Comparison of ENCODE assay signal across 16 mouse cellular contexts in genomic region chr15:77265318-77265717, GRCm38 (mm10). TPM values are rescaled to one million over a fixed set of nuclear protein-coding genes. Genes with fewer than 3 reads are reported as not detected.
A peak's percentile ranks its signal among the peaks of the same experiment; 100 is the strongest.
DNase-seq lines count a peak whose midpoint lies in the region; ATAC-seq and TF ChIP-seq lines count a peak whose summit lies in the region.
"Had no signal": no experiment of that assay in that cellular context is flagged by ENCODE, and none has a peak within 500 bp of the region (broad histone marks: within the 10 kb centered on the region; RNA-seq: fewer than 3 reads in every experiment).

No protein-coding gene starts in this region.

- peak overlapping the region; percentile 30; the same call in 1 of the 2 replicates for H3K4me2 ChIP-seq in heart, embryonic 16.5 days (ENCODE audit: low read depth, low read length)
- H3K4me2 ChIP-seq in midbrain, postnatal 0 days (ENCODE audit: low read depth, low read length, poor library complexity, severe bottlenecking) = no peak overlapping the region
- no peak overlapping the region for H3K4me2 ChIP-seq in midbrain, embryonic 14.5 days (ENCODE audit: low read length)
- H3K4me2 ChIP-seq: liver, embryonic 12.5 days; midbrain, embryonic 13.5 days; stomach, embryonic 15.5 days had no signal

- peaks cover 2% of the 10 kb centered on the region; the same call in 1 of the 2 replicates for H3K36me3 ChIP-seq in heart, embryonic 16.5 days (ENCODE audit: control insufficient read depth, insufficient read depth)
- H3K36me3 ChIP-seq in midbrain, postnatal 0 days (ENCODE audit: insufficient read depth, low read length) = no peaks in the 10 kb centered on the region
- no peaks in the 10 kb centered on the region for H3K36me3 ChIP-seq in midbrain, embryonic 14.5 days (ENCODE audit: control insufficient read depth, insufficient read depth, low read length)
- 0 out of 2 replicates have a peak, but pooled peaks cover 3% of the 10 kb centered on the region for H3K36me3 ChIP-seq in embryonic facial prominence, embryonic 10.5 days (replicated peaks)
- H3K36me3 ChIP-seq: liver, embryonic 12.5 days; midbrain, embryonic 13.5 days; stomach, embryonic 15.5 days had no signal

- H3K9ac ChIP-seq in heart, embryonic 16.5 days (ENCODE audit: low read length) = no peak overlapping the region; the same call in 1 of the 2 replicates
- H3K9ac ChIP-seq in midbrain, postnatal 0 days (replicated peaks; ENCODE audit: low read length, poor library complexity, severe bottlenecking) = no peak overlapping the region
- no peak overlapping the region for H3K9ac ChIP-seq in midbrain, embryonic 14.5 days (replicated peaks; ENCODE audit: low read length)
- H3K9ac ChIP-seq: forebrain, postnatal 0 days; liver, embryonic 12.5 days; midbrain, embryonic 13.5 days; stomach, embryonic 15.5 days had no signal

- H3K27me3 ChIP-seq in heart, embryonic 16.5 days (ENCODE audit: control insufficient read depth, insufficient read depth, low read length) = no peaks in the 10 kb centered on the region
- H3K27me3 ChIP-seq in midbrain, postnatal 0 days (ENCODE audit: insufficient read depth, low read length) = no peaks in the 10 kb centered on the region
- no peaks in the 10 kb centered on the region for H3K27me3 ChIP-seq in midbrain, embryonic 14.5 days (ENCODE audit: control insufficient read depth, insufficient read depth, low read length)
- H3K27me3 ChIP-seq in embryonic facial prominence, embryonic 10.5 days (replicated peaks; ENCODE audit: low read depth, poor library complexity, severe bottlenecking) = no peaks in the 10 kb centered on the region
- H3K27me3 ChIP-seq: liver, embryonic 12.5 days; midbrain, embryonic 13.5 days; Patski; stomach, embryonic 15.5 days had no signal

- WGBS in heart, embryonic 16.5 days = 16% methylated on average over 4 of the region's 4 CpGs
- WGBS in midbrain, postnatal 0 days = 38% methylated on average over 4 of the region's 4 CpGs
- 38% methylated on average over 4 of the region's 4 CpGs for WGBS in midbrain, embryonic 14.5 days
- 48% methylated on average over 4 of the region's 4 CpGs for WGBS in embryonic facial prominence, embryonic 10.5 days

- no peak overlapping the region for H3K27ac ChIP-seq in heart, embryonic 16.5 days (ENCODE audit: low read length)
- no peak overlapping the region for H3K27ac ChIP-seq in midbrain, postnatal 0 days (ENCODE audit: low read depth, low read length)
- H3K27ac ChIP-seq in midbrain, embryonic 14.5 days (replicated peaks; ENCODE audit: low read depth, low read length) = no peak overlapping the region
- H3K27ac ChIP-seq in embryonic facial prominence, embryonic 10.5 days (replicated peaks) = peak overlapping the region; percentile 61
- H3K27ac ChIP-seq: liver, embryonic 12.5 days; stomach, embryonic 15.5 days had no signal

- H3K4me3 ChIP-seq in heart, embryonic 16.5 days (ENCODE audit: low read length) = no peak overlapping the region
- H3K4me3 ChIP-seq in midbrain, postnatal 0 days (ENCODE audit: low read depth, low read length) = no peak overlapping the region
- no peak overlapping the region for H3K4me3 ChIP-seq in midbrain, embryonic 14.5 days (replicated peaks; ENCODE audit: low read depth, low read length)
- no peak overlapping the region for H3K4me3 ChIP-seq in embryonic facial prominence, embryonic 10.5 days
- H3K4me3 ChIP-seq: liver, embryonic 12.5 days; midbrain, embryonic 13.5 days; stomach, embryonic 15.5 days had no signal

- intact Hi-C loops in heart, postnatal 36 days (cut with DNase I) = no loop called here

- no peak for DNase-seq in heart, postnatal 36 days
- DNase-seq in midbrain, postnatal 0 days (ENCODE audit: low spot score) = peak; percentile 35
- DNase-seq in midbrain, embryonic 14.5 days = no peak
- peak; percentile 15 for DNase-seq in embryonic facial prominence, embryonic 10.5 days (ENCODE audit: low spot score)
- no peak for DNase-seq in urinary bladder, postnatal 25 days (ENCODE audit: low spot score)
- no peak for DNase-seq in lung, postnatal 10 days
- DNase-seq: cerebellum, postnatal 25 days; forebrain, postnatal 0 days; kidney, adult 11 months; lung, postnatal 14 days; thymus, postnatal 36 days had no signal

- no peak for TF ChIP-seq CTCF in midbrain, postnatal 0 days (IDR thresholded peaks at IDR 0.05)

- H3K9me3 ChIP-seq in heart, embryonic 16.5 days (replicated peaks; ENCODE audit: control insufficient read depth, low read length) = no peaks in the 10 kb centered on the region
- no peaks in the 10 kb centered on the region for H3K9me3 ChIP-seq in midbrain, postnatal 0 days (ENCODE audit: low read length)
- H3K9me3 ChIP-seq in midbrain, embryonic 14.5 days (ENCODE audit: control insufficient read depth, low read length) = no peaks in the 10 kb centered on the region
- H3K9me3 ChIP-seq in embryonic facial prominence, embryonic 10.5 days = no peaks in the 10 kb centered on the region
- H3K9me3 ChIP-seq: liver, embryonic 12.5 days; midbrain, embryonic 13.5 days; stomach, embryonic 15.5 days had no signal

- peaks cover 19% of the 10 kb centered on the region for H3K4me1 ChIP-seq in heart, embryonic 16.5 days (ENCODE audit: control insufficient read depth, insufficient read depth, low read length)
- no peaks in the 10 kb centered on the region for H3K4me1 ChIP-seq in midbrain, postnatal 0 days (ENCODE audit: insufficient read depth, low read length)
- H3K4me1 ChIP-seq in midbrain, embryonic 14.5 days (ENCODE audit: control insufficient read depth, insufficient read depth, low read length) = no peaks in the 10 kb centered on the region
- peaks cover 33% of the 10 kb centered on the region for H3K4me1 ChIP-seq in embryonic facial prominence, embryonic 10.5 days

- peak; percentile 67; the same call in 1 of the 2 replicates for ATAC-seq in heart, embryonic 16.5 days (replicated peaks; ENCODE audit: extremely low read depth, insufficient read depth, low FRiP score)
- no peak for ATAC-seq in midbrain, postnatal 0 days (ENCODE audit: low FRiP score)
- ATAC-seq in midbrain, embryonic 14.5 days (ENCODE audit: low FRiP score, low TSS enrichment) = no peak
- ATAC-seq: forebrain, postnatal 0 days; liver, embryonic 12.5 days; midbrain, embryonic 13.5 days; Patski had no signal

RNA-seq across cellular contexts. Expression of gene Rbfox2, which starts 41.5 kb away (rescaled TPM):
- 61.8 and 64.7 TPM in 2 replicates for polyA plus RNA-seq in heart, embryonic 16.5 days (2015; fragmentation: Nextera tagmentation; extraction: Ambion mirVana)
- 100 to 1,000 TPM in 1 of 2 experiments, 10 to 100 TPM in 1; 91.7 to 107 TPM for total RNA-seq in heart, postnatal 36 days (2021)
- 360 and 399 TPM in 2 replicates for total RNA-seq in midbrain, postnatal 0 days (2014; rRNA removed)
- 96.4 and 96.6 TPM in 2 replicates for polyA plus RNA-seq in midbrain, postnatal 0 days (2015; fragmentation: Nextera tagmentation; extraction: Ambion mirVana)
- 195 and 282 TPM in 2 replicates for polyA plus RNA-seq in midbrain, embryonic 14.5 days (2014; fragmentation: Nextera tagmentation; extraction: Ambion mirVana)
- 60.7 and 61.9 TPM in 2 replicates for polyA plus RNA-seq in embryonic facial prominence, embryonic 10.5 days (2016; fragmentation: Nextera tagmentation; extraction: Ambion mirVana)

Comparison
In these comparisons a context has a peak if more than half of its experiments do, and no peak if none do; other contexts are left out.
1. DNase-seq: peak in midbrain, postnatal 0 days (single experiment) and embryonic facial prominence, embryonic 10.5 days (single experiment); none in heart, postnatal 36 days (0 of 2), midbrain, embryonic 14.5 days (single experiment), urinary bladder, postnatal 25 days (single experiment) and lung, postnatal 10 days (single experiment).